Mouse (Mus musculus) bone marrow, adult 2 months (tissue): Measurements from ENCODE around the gene Cpa4.

ENCODE experiments used
- CTCF ChIP-seq: fragments of 200-500 bp; IDR thresholded peaks from 2 replicates; pipeline ENCODE4 v1.5.1; 2011; ENCODE audit warnings: low read length, control low read depth; ENCODE audit not compliant: control insufficient read depth, insufficient read depth
- POLR2A ChIP-seq: fragments of 200-500 bp; IDR thresholded peaks from 2 replicates; pipeline ENCODE4 v1.6.1; 2011; ENCODE audit warnings: low read depth, mild to moderate bottlenecking, control low read depth, low read length, borderline replicate concordance; ENCODE audit not compliant: control insufficient read depth

DNA sequence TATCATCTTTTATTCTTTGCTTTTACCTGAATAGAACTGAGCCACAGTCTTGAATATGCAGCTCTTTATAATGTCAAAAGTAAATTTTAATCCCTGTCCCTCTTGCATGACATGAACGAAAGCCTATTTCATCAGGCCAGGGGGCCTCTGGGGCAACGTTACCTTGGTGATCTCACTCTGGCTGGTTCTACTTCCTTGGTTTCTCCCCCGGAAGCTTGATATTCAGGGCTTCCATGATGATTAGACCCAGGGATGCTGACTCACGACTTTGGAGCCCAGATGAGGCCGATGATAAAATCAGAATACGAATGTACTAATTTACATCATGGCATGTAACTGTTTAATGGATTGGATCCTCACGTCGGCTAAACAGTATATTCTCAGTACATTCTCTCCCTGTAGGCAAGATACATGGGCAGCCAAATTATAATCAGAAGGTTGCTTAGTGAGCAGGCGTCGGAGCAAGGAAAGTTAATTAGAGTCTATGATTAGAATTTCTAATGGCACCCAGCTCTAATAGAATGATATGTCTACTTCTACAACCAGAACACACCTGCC, 24.3 kb downstream of the Cpa4 start:
- TF ChIP-seq CTCF (no peak), POLR2A (no peak)
